Comparison of ENCODE assay signal across 13 mouse cellular contexts in the genomic region with DNA sequence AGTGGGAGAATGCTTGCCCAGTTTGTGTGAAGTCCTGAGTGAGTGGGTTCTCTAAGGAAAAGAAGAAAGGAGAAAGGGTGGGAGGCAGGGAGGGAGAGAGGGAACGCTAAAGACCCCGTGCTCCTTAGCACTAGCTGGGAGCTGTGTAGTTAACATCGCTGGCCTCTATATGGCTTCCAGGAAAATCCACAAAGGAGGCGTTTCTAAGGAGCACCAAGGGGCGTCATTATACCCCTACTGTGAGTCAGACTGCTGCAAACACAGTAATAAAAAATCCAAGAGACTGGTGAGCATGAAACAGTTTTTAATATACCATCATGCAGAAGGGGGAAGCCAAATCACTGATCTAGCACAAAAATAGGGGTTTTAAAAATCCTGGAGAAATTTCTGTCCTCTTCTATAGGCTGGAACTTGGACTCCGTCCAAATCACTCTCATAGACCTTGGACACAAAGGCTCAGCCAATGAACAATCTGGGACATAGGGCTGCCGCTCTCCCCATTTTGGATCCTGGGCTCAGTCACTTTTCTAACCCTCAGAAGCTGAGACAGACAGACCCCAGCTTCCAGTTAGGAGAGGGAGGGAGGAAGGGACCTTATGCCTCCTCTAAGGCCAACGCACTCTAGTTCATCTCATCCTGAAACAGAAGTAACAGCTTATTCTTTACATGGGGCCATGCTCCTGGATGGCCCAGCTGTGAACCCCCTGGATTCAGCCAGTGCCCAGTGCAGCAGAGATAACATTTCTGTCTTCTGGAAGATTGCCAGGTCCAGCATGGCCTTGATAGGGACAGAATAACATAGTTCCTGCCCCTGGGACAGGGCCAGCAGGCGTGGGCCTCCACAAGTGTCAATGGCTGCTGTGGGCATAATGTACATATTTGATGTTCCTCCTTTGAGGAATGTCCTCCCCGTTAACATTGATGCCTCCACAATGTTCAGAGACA.
DNase-seq lines count a peak whose midpoint lies in the region; ATAC-seq and TF ChIP-seq lines count a peak whose summit lies in the region.
"Had no signal": no experiment of that assay in that cellular context is flagged by ENCODE, and none has a peak within 500 bp of the region (broad histone marks: within the 10 kb centered on the region; RNA-seq: fewer than 3 reads in every experiment).

No protein-coding gene starts in this region.

- peaks cover 9% of the 10 kb centered on the region; the same call in 1 of the 2 replicates for H3K4me1 ChIP-seq in hindbrain, embryonic 15.5 days (replicated peaks)
- H3K4me1 ChIP-seq in hindbrain, embryonic 14.5 days (replicated peaks; ENCODE audit: control insufficient read depth, insufficient read depth, low read length) = 0 out of 2 replicates have a peak, but pooled peaks cover 5% of the 10 kb centered on the region
- H3K4me1 ChIP-seq in stomach, postnatal 0 days (replicated peaks; ENCODE audit: control insufficient read depth, insufficient read depth) = no peaks in the 10 kb centered on the region

- H3K4me2 ChIP-seq in hindbrain, embryonic 15.5 days = no peak overlapping the region
- H3K4me2 ChIP-seq in hindbrain, embryonic 14.5 days (replicated peaks) = no peak overlapping the region
- no peak overlapping the region for H3K4me2 ChIP-seq in stomach, postnatal 0 days (replicated peaks; ENCODE audit: low read depth)
- H3K4me2 ChIP-seq: forebrain, embryonic 13.5 days had no signal

- H3K4me3 ChIP-seq in hindbrain, embryonic 15.5 days = no peak overlapping the region
- no peak overlapping the region for H3K4me3 ChIP-seq in hindbrain, embryonic 14.5 days (replicated peaks; ENCODE audit: low read length)
- H3K4me3 ChIP-seq in stomach, postnatal 0 days (ENCODE audit: low read depth, low read length) = no peak overlapping the region
- H3K4me3 ChIP-seq: forebrain, embryonic 13.5 days had no signal

- peak; percentile 49 to 60 for DNase-seq in adrenal gland, adult (ENCODE audit: inconsistent age in 2 of 2, low spot score in 1 of 2)
- no peak for DNase-seq in adrenal gland, postnatal 10 days
- DNase-seq in hindbrain, embryonic 14.5 days (ENCODE audit: low spot score) = no peak
- DNase-seq in ovary, postnatal 36 days (ENCODE audit: low spot score) = peak; percentile 36
- no peak for DNase-seq in ovary, postnatal 14 days (ENCODE audit: low spot score)
- no peak for DNase-seq in stomach, postnatal 0 days (ENCODE audit: low spot score)
- DNase-seq in thymus, postnatal 4 days = no peak
- DNase-seq: cerebellum, adult 18-20 months; gastrocnemius, postnatal 25 days; kidney, adult 18-20 months had no signal

- no peaks in the 10 kb centered on the region for H3K27me3 ChIP-seq in hindbrain, embryonic 15.5 days
- H3K27me3 ChIP-seq in hindbrain, embryonic 14.5 days (ENCODE audit: control insufficient read depth, insufficient read depth, low read length) = no peaks in the 10 kb centered on the region
- no peaks in the 10 kb centered on the region for H3K27me3 ChIP-seq in stomach, postnatal 0 days (ENCODE audit: control insufficient read depth, insufficient read depth, low read length)
- H3K27me3 ChIP-seq: forebrain, embryonic 13.5 days had no signal

- H3K9me3 ChIP-seq in hindbrain, embryonic 15.5 days = no peaks in the 10 kb centered on the region
- no peaks in the 10 kb centered on the region for H3K9me3 ChIP-seq in hindbrain, embryonic 14.5 days (ENCODE audit: control insufficient read depth, low read length)
- H3K9me3 ChIP-seq in stomach, postnatal 0 days (ENCODE audit: control insufficient read depth, low read length) = no peaks in the 10 kb centered on the region
- H3K9me3 ChIP-seq: forebrain, embryonic 13.5 days had no signal

- TF ChIP-seq CTCF in stomach, postnatal 0 days (IDR thresholded peaks at IDR 0.05; ENCODE audit: low read depth) = no peak

- WGBS in hindbrain, embryonic 15.5 days = 59% methylated on average over 10 of the region's 10 CpGs
- 65% methylated on average over 10 of the region's 10 CpGs for WGBS in hindbrain, embryonic 14.5 days
- WGBS in stomach, postnatal 0 days = 56% methylated on average over 10 of the region's 10 CpGs

- H3K27ac ChIP-seq in hindbrain, embryonic 15.5 days (replicated peaks) = no peak overlapping the region
- H3K27ac ChIP-seq in hindbrain, embryonic 14.5 days = no peak overlapping the region
- peak overlapping the region; percentile 40; the same call in 1 of the 2 replicates for H3K27ac ChIP-seq in stomach, postnatal 0 days (replicated peaks)
- H3K27ac ChIP-seq: forebrain, embryonic 13.5 days had no signal

- TF ChIP-seq EP300 in stomach, postnatal 0 days (optimal IDR thresholded peaks at IDR 0.05) = no peak

- H3K36me3 ChIP-seq in hindbrain, embryonic 15.5 days = no peaks in the 10 kb centered on the region
- H3K36me3 ChIP-seq in hindbrain, embryonic 14.5 days (replicated peaks; ENCODE audit: control insufficient read depth, insufficient read depth) = no peaks in the 10 kb centered on the region
- H3K36me3 ChIP-seq in stomach, postnatal 0 days (ENCODE audit: control insufficient read depth, insufficient read depth, low read length) = no peaks in the 10 kb centered on the region

- no peak overlapping the region for H3K9ac ChIP-seq in hindbrain, embryonic 15.5 days
- no peak overlapping the region for H3K9ac ChIP-seq in hindbrain, embryonic 14.5 days
- no peak overlapping the region for H3K9ac ChIP-seq in stomach, postnatal 0 days (ENCODE audit: low read length)
- H3K9ac ChIP-seq: forebrain, embryonic 13.5 days had no signal

- 0 out of 2 replicates have a peak, but pooled peaks have one; percentile 15 for ATAC-seq in hindbrain, embryonic 15.5 days (ENCODE audit: low FRiP score, low read depth)
- no peak for ATAC-seq in hindbrain, embryonic 14.5 days (ENCODE audit: low FRiP score)
- ATAC-seq in stomach, postnatal 0 days (ENCODE audit: low FRiP score, low TSS enrichment) = no peak
- ATAC-seq: activated CD4-positive, CD25-positive, alpha-beta regulatory T cell, adult 4 months; forebrain, embryonic 13.5 days had no signal

Comparison
In these comparisons a context has a peak if more than half of its experiments do, and no peak if none do; other contexts are left out.
1. DNase-seq: peak in adrenal gland, adult (2 of 2) and ovary, postnatal 36 days (single experiment); none in adrenal gland, postnatal 10 days (single experiment), hindbrain, embryonic 14.5 days (single experiment), ovary, postnatal 14 days (single experiment), stomach, postnatal 0 days (single experiment) and thymus, postnatal 4 days (single experiment).